Mouse (Mus musculus): ENCODE measurements around the gene Tgfbr2. TPM values are rescaled to one million over a fixed set of nuclear protein-coding genes. Genes with fewer than 3 reads are reported as not detected.

Gene Tgfbr2
- polyA plus RNA-seq, 1 experiment from 2014 or later = 9.4 TPM

DNA sequence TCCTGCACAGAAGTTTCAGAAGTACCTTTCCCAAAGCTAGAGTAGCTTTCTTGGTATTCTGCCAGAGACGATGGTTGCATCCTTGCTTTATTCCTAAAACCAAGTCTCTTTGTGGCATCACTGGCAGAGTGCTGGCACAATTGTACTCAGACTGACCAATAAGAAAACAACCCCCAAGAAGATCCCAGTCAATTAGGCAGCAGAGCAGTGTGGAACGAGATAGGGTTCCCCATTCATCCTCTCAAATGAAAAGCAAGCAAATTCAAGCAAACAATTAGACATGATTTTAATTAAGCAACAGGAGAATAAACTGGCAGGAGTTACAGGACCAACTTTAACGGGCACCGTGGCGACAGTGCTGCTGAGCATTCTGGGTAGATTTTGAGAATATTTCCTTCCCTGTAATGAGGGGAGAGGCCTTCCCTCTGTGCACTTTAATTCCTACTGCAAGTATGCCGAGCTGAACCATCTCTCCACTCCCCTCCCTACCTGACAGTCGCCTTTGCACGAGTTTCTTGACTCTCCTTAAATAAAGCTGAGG, 56.8 kb downstream of the Tgfbr2 start:
- H3K27ac ChIP-seq = no peak overlapping the region
- H3K4me3 ChIP-seq = no peak overlapping the region
- DNase-seq (ENCODE audit: low spot score) = no peak
- 83% methylated on average over 8 of the region's 8 CpGs for WGBS
- H3K9me3 ChIP-seq = no peaks in the 10 kb centered on the region
- H3K4me1 ChIP-seq = peaks cover 28% of the 10 kb centered on the region
- no peaks in the 10 kb centered on the region for H3K27me3 ChIP-seq (ENCODE audit: insufficient read depth, poor library complexity, severe bottlenecking)
- peaks cover 5% of the 10 kb centered on the region; the same call in 1 of the 2 replicates for H3K36me3 ChIP-seq

DNA sequence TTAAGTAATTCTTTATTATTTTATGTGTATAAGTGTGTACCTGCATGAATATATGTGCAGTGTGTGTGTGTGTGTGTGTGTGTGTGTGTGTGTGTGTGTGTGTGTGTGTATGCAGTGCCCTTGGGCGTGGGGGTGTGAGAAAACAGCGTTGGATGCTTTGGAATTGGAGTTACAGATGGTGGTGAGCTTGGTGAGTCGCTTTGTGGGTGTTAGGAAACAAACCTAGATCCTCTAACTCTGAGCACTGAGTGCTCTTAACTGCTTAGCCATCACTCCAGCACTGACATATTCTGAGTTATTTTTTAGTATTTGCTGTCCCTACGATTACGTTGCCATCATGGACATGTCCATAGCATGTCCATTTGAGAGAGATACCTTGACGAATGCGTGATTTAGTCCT, 59.3 kb downstream of the Tgfbr2 start:
- Histone ChIP-seq H3K4me3 (no peak overlapping the region), H3K36me3 (peaks cover 2% of the 10 kb centered on the region; the same call in 1 of the 2 replicates), H3K27me3 (ENCODE audit: insufficient read depth, poor library complexity, severe bottlenecking) (no peaks in the 10 kb centered on the region), H3K27ac (no peak overlapping the region), H3K4me1 (peaks cover 24% of the 10 kb centered on the region), H3K9me3 (no peaks in the 10 kb centered on the region)
- WGBS = 96% methylated on average over 7 of the region's 7 CpGs
- DNase-seq (ENCODE audit: low spot score) = no peak

GRCm38 (mm10) chr9:116114339-116114738, 60.8 kb downstream of the Tgfbr2 start:
- Histone ChIP-seq H3K27me3 (ENCODE audit: insufficient read depth, poor library complexity, severe bottlenecking) (no peaks in the 10 kb centered on the region), H3K9me3 (no peaks in the 10 kb centered on the region), H3K27ac (0 out of 2 replicates have a peak overlapping the region, but pooled peaks have one; percentile 13), H3K4me3 (no peak overlapping the region), H3K4me1 (peaks cover 15% of the 10 kb centered on the region), H3K36me3 (peaks cover 10% of the 10 kb centered on the region)
- WGBS = 37% methylated on average over 4 of the region's 4 CpGs
- no peak for DNase-seq (ENCODE audit: low spot score)

DNA sequence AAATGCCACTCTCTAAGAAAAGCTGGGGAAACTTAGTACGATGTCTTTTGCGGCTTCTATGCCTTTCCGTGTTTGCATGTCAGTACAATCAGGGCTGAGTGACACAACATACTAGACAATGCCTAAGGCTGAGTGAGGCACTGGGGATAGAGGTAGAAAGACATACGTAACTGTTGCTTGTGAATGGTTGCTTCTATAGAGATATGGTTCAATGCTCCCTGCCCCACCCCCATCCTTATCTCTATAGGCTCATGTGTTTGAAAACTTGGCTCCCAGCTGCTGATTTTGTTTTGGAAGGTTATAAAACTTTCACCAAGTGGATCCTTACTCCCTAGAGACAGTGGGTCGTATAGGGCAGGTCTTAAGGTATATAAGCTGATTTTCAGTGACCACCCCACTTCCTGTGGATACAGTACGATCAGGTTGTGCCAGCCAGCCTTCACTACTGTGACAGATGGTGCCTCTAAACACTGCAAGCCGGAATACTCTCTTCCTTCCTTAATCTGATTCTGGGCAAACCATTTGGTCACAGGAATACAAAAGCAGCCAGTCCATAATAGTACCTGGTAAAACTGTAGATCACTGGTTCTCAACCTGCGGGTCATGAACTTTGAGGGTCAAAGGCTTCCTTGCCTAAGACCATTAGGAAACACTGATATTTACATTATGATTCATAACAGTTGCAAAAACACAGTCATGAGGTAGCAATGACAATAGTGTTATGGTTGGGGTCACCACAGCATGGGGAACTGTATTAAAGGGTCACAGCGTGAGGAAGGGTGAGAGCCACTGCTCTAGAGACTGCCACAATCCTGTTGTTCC, 63.8 kb downstream of the Tgfbr2 start:
- Histone ChIP-seq H3K9me3 (no peaks in the 10 kb centered on the region), H3K36me3 (peaks cover 34% of the 10 kb centered on the region), H3K4me3 (no peak overlapping the region), H3K27me3 (ENCODE audit: insufficient read depth, poor library complexity, severe bottlenecking) (no peaks in the 10 kb centered on the region), H3K27ac (no peak overlapping the region), H3K4me1 (peaks cover 12% of the 10 kb centered on the region)
- no peak for DNase-seq (ENCODE audit: low spot score)
- WGBS = 75% methylated on average over 9 of the region's 9 CpGs

GRCm38 (mm10) chr9:116108729-116109128, 66.4 kb downstream of the Tgfbr2 start:
- Histone ChIP-seq H3K9me3 (no peaks in the 10 kb centered on the region), H3K4me1 (peaks cover 7% of the 10 kb centered on the region; the same call in 1 of the 2 replicates), H3K27ac (no peak overlapping the region), H3K36me3 (peaks cover 47% of the 10 kb centered on the region), H3K27me3 (ENCODE audit: insufficient read depth, poor library complexity, severe bottlenecking) (no peaks in the 10 kb centered on the region), H3K4me3 (no peak overlapping the region)
- 70% methylated on average over 2 of the region's 2 CpGs for WGBS
- DNase-seq (ENCODE audit: low spot score) = no peak

DNA sequence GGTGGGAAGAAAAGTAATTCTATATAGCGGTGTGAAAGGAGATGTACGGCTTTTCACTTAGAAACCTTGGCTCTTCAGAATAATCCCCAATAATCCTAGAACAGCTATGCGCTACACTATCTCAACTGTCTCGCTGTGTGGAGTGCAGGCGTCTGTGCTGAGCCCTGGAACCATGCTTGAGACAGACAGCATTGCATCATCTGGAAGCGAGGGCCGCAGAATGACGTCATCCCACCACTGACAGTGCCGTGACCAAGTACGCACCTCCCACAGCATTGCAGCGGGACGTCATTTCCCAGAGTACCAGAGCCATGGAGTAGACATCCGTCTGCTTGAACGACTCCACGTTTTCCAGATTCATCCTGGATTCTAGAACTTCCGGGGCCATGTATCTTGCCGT, 70.4 kb downstream of the Tgfbr2 start:
- WGBS = 83% methylated on average over 17 of the region's 17 CpGs

DNA sequence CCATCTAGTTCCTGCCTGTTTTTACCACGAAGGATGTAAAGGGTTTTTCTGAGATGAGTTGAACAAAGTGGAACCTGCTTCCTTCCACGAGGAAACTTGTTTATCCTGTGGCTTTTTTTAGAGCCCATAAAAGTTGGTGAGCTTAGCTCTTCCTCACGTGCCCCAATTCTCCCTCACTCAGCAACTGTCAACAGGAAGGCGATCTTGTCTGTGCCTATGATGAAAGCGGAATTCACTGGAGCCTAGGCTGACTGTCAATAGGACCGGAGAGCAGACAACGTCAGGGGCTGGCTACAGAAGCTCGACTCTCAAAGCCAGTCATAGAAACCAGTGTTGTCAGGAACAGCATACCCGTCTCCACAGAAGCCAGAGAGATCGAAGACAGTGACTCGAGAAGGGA, 73.3 kb downstream of the Tgfbr2 start:
- DNase-seq (ENCODE audit: low spot score) = no peak
- peaks cover 34% of the 10 kb centered on the region for H3K36me3 ChIP-seq

More for the DNA sequence above, 70.4 kb downstream of the Tgfbr2 start:
- no peak overlapping the region for H3K27ac ChIP-seq
- peaks cover 5% of the 10 kb centered on the region; the same call in 1 of the 2 replicates for H3K4me1 ChIP-seq
- H3K4me3 ChIP-seq = no peak overlapping the region
- H3K9me3 ChIP-seq = no peaks in the 10 kb centered on the region
- H3K36me3 ChIP-seq = peaks cover 56% of the 10 kb centered on the region
- DNase-seq (ENCODE audit: low spot score) = no peak
- no peaks in the 10 kb centered on the region for H3K27me3 ChIP-seq (ENCODE audit: insufficient read depth, poor library complexity, severe bottlenecking)

DNA sequence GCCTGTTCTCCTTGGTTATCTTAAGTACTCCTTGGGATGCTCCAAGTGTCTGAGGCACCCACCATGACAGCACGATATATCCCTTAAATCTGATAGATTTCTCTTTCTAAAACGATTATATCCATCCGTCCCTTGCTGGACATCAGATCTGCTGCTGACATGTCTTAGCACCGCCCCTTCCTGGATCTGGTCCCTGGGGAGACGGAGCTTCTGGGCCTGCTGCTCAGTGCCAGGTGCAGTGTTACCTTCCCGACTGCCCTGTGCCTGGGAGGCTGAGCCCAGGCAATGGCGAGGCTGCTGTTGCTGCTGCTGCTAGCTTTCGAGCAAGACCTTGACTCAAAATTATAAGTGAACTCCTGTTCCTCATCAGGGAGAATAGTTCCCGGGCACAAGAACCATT, 75.1 kb downstream of the Tgfbr2 start:
- no peak for DNase-seq (ENCODE audit: low spot score)
- Histone ChIP-seq H3K27me3 (ENCODE audit: insufficient read depth, poor library complexity, severe bottlenecking) (no peaks in the 10 kb centered on the region), H3K27ac (no peak overlapping the region), H3K36me3 (peaks cover 27% of the 10 kb centered on the region), H3K4me3 (no peak overlapping the region), H3K9me3 (no peaks in the 10 kb centered on the region), H3K4me1 (peaks cover 15% of the 10 kb centered on the region; the same call in 1 of the 2 replicates)
- 74% methylated on average over 9 of the region's 9 CpGs for WGBS

More for the DNA sequence above, 73.3 kb downstream of the Tgfbr2 start:
- Histone ChIP-seq H3K9me3 (no peaks in the 10 kb centered on the region), H3K27ac (no peak overlapping the region), H3K4me3 (no peak overlapping the region), H3K27me3 (ENCODE audit: insufficient read depth, poor library complexity, severe bottlenecking) (no peaks in the 10 kb centered on the region), H3K4me1 (peaks cover 15% of the 10 kb centered on the region; the same call in 1 of the 2 replicates)
- 55% methylated on average over 11 of the region's 11 CpGs for WGBS

DNA sequence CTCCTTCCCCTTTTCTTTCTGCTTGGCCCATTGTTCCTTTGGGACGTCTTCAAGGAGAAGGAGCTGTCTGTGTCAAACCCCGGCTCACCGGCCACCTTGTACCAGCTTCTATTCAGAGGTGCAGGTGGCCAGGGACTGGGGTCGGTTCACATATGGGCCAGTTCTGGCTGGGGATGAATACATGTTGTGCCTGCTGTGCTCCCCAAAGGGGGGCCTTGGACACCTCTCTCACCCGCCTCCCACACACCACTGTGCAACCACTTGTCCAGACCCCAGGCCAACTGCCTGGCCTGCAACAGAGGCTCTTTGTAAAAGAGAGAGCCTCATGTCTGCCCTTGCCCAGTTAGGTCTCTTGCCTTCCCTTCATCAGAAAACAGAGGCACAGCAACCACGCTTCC, 75.6 kb downstream of the Tgfbr2 start:
- H3K4me3 ChIP-seq = no peak overlapping the region
- no peak for DNase-seq (ENCODE audit: low spot score)
- no peaks in the 10 kb centered on the region for H3K27me3 ChIP-seq (ENCODE audit: insufficient read depth, poor library complexity, severe bottlenecking)
- no peak overlapping the region for H3K27ac ChIP-seq
- 83% methylated on average over 6 of the region's 6 CpGs for WGBS
- no peaks in the 10 kb centered on the region for H3K9me3 ChIP-seq
- H3K36me3 ChIP-seq = peaks cover 23% of the 10 kb centered on the region
- H3K4me1 ChIP-seq = peaks cover 15% of the 10 kb centered on the region; the same call in 1 of the 2 replicates

GRCm38 (mm10) chr9:116098724-116099595, 76.2 kb downstream of the Tgfbr2 start:
- Histone ChIP-seq H3K4me3 (no peak overlapping the region), H3K4me1 (peaks cover 15% of the 10 kb centered on the region; the same call in 1 of the 2 replicates), H3K36me3 (peaks cover 19% of the 10 kb centered on the region), H3K27me3 (ENCODE audit: insufficient read depth, poor library complexity, severe bottlenecking) (no peaks in the 10 kb centered on the region), H3K27ac (0 out of 2 replicates have a peak overlapping the region, but pooled peaks have one; percentile 7), H3K9me3 (no peaks in the 10 kb centered on the region)
- 78% methylated on average over 16 of the region's 16 CpGs for WGBS
- no peak for DNase-seq (ENCODE audit: low spot score)

DNA sequence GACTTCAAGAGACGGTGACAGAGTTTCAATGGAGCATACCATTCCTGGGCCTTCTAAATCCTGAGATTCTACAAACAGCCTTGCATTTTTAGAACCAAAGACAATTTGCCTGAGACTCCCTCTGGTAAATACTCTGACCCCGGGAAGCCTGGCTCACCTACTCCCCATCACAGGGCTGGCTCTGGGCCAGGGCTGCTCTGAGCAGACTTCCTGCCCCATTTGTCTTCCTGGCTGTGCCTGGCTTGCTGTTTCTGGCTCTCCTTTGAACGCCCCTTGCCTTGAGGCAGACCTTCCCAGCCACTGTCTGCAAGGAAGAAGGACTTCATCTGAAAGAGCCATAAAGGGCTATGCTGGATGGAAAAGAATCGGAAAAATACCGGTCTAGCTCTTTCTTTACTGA, 83.2 kb downstream of the Tgfbr2 start:
- WGBS = 65% methylated on average over 5 of the region's 5 CpGs

GRCm38 (mm10) chr9:116091101-116091841, 83.9 kb downstream of the Tgfbr2 start:
- H3K9me3 ChIP-seq = no peaks in the 10 kb centered on the region
- H3K4me3 ChIP-seq = no peak overlapping the region
- no peaks in the 10 kb centered on the region for H3K27me3 ChIP-seq (ENCODE audit: insufficient read depth, poor library complexity, severe bottlenecking)
- peaks cover 6% of the 10 kb centered on the region; the same call in 1 of the 2 replicates for H3K4me1 ChIP-seq
- H3K36me3 ChIP-seq = peaks cover 8% of the 10 kb centered on the region; the same call in 1 of the 2 replicates
- no peak overlapping the region for H3K27ac ChIP-seq
- DNase-seq (ENCODE audit: low spot score) = no peak
- WGBS = 80% methylated on average over 7 of the region's 7 CpGs

More for the DNA sequence above, 83.2 kb downstream of the Tgfbr2 start:
- Histone ChIP-seq H3K27ac (no peak overlapping the region), H3K4me3 (no peak overlapping the region), H3K27me3 (ENCODE audit: insufficient read depth, poor library complexity, severe bottlenecking) (no peaks in the 10 kb centered on the region), H3K4me1 (peaks cover 6% of the 10 kb centered on the region; the same call in 1 of the 2 replicates), H3K9me3 (no peaks in the 10 kb centered on the region), H3K36me3 (peaks cover 8% of the 10 kb centered on the region; the same call in 1 of the 2 replicates)
- no peak for DNase-seq (ENCODE audit: low spot score)

Data from heart, embryonic 10.5 days (tissue).